Mouse (Mus musculus) adrenal gland, adult 8-10 months (tissue): ENCODE measurements around the gene Lrguk. TPM values are rescaled to one million over a fixed set of nuclear protein-coding genes. Genes with fewer than 3 reads are reported as not detected.

Experiments
- DNase-seq: peaks from one replicate; pipeline ENCODE4 v3.0.0; 2022
- total RNA-seq, 4 experiments: library from RNA; stranded (reverse); gene quantifications; 2 replicates each; pipeline ENCODE4 v1.2.4; 2022

Lrguk gene
- total RNA-seq, 4 experiments from 2014 or later, result 0.63 to 1.7 (median 1.1) TPM

DNA sequence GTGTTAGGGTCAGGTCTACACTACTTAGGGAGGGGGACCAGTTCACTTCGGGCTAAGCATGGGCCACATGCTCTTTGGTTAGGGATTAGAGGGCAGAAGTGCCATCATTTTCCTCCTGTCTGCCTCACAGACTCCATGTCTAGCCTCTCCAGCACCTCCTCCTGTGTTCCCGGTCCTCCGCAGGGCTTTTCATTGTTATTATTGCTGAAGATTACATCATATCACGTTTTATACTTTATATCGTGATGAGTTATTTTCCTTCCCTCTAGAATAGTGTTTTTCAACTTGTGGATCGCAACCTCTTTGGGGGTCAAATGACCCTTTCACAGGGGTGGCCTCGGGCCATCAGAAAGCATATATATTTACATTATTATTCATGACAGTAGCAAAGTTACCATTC is 37.5 kb downstream of the Lrguk start:
- no peak for DNase-seq

- no peak for DNase-seq
These were observed 38.0 kb downstream of the Lrguk start for GRCm38 (mm10) chr6:34067271-34067670.

GRCm38 (mm10) chr6:34071936-34072335 is 42.7 kb downstream of the Lrguk start:
- no peak for DNase-seq

DNA sequence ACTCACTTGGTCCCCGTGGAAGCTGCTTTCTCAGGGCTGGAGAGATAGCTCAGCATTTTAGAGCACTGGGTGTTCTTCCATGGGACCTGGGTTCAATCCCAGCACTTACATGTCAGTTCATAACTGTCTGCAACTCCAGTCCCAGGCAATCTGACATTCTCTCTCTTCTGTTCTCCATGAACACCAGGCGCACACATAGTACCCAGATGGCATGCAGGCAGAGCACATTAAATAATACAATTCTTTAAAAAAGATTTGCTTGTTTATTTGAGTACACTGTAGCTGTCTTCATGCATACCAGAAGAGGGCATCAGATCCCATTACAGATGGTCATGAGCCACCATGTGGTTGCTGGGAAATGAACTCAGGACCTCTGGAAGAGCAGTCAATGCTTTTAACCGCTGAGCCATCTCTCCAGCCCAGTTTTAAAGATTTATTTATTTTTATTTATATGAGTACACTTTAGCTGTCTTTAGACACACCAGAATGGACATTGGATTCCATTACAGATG is 44.7 kb downstream of the Lrguk start:
- DNase-seq, result no peak

DNA sequence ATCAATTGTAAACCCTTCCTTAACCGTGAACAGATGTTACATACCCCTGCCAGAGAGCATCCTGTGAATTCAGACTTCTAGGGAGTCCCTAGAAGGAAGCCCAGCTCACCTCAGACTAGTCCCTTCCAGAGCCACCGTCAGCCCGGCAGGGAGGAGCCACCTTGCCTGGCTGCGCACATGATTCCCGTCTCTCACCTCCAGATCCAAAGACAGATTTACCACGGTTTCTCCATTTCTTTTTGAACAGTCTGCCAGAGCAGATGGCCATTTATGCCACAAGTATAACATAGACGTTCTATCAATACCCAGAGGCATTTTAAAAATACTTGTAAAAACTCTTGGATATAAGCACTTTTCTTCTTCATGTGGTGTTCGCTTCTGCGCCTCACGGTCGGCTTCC is 46.3 kb downstream of the Lrguk start:
- DNase-seq, result no peak

DNA sequence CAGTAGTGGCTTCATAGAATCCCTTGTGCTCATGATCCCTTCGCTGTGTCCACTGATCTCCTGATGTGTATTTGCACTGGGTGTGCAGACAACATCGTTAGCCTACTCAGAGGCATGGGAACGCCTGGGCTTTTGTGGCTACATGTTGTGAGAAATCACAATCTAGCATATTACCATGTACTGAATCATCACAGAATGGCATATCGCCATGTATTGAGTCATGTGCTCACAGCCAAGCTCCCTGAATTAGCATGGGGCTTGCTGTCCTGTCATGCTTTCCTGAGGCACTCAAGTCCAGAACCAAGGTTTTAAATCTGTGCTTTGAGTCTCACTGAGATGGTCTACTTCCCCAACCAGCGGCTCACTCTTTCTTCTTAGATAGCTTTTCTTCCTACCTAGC is 54.2 kb downstream of the Lrguk start:
- no peak for DNase-seq

DNA sequence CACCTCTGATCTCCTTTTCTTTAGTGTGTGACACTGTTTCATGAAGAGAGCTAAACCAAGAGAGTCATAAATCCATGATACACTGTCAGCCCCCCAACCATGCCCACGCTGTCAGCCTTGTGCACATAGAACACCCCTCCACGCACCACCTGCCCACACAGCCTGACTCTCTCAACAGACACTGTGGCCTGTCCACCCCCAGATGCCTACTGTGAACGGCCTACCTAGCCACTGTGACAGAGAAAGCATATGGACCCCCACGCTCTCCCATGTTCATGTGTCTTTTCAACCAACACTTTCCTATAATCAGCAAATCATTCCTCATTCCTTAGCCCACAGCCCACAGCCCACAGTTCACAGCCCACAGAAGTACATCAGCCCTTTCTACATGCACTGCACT is 58.5 kb downstream of the Lrguk start:
- DNase-seq, result no peak

DNA sequence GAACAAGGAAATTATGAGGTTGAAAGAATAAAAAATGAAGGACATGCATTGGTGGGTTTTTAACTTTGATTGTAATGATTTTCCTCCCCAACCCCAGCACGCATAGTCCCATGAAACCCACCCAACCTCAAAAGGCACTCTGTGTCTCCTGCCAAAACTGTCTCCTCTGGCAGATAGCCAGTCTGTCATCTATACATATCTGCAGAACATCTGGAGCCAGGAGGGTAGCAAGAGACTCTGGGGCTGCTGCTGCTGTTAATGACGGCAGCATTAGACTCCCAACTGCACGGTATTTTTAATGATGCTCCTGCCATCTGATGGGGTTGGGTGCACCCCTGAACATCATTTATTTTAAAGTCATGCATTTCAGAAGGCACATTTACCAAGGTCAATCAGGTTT is 59.7 kb downstream of the Lrguk start:
- no peak for DNase-seq

GRCm38 (mm10) chr6:34091537-34091936 is 62.3 kb downstream of the Lrguk start:
- no peak for DNase-seq

- no peak for DNase-seq
These were observed 67.0 kb downstream of the Lrguk start for GRCm38 (mm10) chr6:34096274-34096673.

- DNase-seq, result no peak
These were observed 67.7 kb downstream of the Lrguk start for GRCm38 (mm10) chr6:34096905-34097304.

DNA sequence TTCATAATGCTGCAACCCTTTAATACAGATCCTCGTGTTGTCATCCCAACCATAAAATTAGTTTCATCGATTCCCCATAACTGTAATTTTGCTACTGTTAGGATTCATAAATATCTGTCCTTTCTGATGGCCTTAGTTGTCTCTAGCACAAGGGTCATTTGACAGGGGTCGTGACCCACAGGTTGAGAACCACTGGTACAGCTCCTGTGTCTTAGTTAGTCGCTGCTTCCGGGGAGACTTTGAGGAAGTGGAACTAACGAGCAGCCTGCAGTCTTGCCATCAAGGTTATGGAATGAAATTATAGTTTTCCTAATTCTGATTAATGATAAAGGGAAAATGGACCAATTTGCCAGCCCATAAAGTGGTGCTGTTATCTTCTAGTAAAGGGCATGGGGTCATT is 70.5 kb downstream of the Lrguk start:
- no peak for DNase-seq

DNA sequence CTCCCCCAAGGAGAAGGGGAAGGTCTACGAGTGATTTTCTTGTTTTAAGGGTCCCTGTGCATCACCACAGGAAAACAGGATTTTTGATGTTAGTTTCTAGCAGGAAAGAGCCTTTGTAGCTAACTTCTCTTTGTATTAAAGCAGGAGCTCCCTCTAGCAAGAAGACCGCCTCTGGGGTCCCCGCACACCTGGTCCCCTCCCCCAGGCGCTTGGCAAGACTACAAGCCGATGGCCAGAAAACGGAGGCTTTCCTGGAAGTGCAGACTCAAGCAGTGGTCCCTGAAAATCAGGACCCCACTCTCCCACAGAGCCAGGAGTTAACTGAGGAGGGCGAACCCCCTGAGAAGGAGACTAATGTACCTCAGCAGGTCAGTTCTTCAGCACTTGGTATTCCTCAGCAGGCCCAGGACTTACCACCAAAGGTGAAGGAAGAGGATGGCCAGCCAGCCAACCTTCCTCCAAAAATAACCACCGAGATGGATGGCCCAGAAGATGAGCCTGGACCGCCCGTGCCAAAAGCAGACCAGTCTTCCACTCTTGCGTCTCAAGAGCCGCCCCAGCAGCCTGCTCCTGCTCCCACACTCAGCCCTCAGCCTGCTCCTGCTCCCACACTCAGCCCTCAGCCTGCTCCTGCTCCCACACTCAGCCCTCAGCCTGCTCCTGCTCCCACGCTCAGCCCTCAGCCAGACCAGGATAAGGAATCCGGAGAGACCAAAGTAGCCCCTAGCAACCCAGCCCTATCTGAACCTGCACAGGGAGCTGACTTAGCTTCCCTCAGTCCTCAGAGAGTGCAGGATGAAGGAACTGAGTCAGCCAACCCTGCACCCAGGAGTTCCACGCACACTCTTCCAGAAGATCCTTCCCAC is 72.5 kb downstream of the Lrguk start:
- no peak for DNase-seq

DNA sequence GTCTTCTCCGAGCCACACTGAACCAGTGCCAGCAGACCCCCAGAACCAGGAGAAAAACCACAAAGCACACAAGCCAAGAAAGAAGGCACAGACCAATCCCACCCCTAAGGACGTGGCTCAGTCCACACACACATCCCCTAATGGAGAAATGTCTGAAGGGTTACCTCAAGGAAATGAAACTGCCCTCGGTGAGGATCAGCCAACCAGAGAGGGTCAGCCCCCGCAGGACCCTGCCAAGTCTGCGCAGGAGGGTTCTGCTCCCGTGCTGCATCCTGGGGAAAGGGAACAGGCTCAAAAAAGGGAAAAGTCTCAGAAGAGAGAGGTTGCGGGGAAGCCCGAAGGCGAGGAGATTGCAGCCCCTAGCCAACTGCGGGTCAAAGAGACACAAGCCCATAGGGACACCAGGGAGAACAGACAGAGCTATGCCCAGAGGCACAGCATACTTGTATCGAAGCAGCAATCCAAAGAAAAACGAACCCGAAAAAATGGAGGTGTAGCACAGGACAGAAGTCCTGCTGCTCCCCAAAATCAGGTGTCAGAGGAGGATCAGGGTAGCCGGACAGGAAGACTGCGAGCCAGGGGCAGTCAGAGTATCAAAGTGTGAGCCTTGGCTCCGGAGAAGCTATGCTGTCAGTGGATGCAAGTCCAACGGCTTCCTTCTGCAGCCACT is 74.1 kb downstream of the Lrguk start:
- DNase-seq, result no peak

DNA sequence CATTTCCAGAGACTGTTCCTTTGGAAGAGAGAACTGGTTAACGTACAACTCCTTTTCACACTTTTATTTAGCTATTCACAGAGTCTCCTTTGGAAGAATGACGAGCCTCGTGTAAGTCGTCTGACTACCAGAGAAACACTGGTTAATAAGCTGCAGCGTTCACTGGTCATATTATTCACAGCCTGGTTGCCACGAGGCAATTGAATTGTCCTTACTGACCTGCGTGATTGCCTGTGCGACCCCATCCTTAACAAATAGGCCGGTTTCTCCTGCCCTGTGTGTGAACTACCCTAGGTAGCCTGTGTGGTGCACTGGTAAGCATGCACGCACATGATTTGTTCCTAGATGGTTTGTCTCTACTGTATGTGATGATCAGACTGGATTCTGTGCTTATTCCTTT is 81.3 kb downstream of the Lrguk start:
- no peak for DNase-seq

DNA sequence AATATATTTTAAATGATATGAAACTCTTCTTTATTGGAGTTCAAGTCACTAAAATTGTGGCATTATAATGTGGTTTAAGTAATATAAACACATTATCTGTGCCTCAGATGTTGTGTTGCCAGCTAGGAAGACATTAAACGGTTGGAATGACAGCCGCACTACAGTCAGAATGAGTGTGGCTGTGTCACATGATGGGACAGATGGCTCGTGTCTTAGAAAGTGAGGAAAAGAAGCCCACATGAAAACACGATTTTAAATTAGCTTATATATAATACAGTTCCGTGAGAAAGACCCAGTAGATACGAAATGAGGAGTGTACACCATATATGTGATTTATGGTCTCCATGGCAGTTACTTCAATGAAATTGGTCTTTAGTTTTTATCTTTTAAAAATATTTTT is 82.2 kb downstream of the Lrguk start:
- no peak for DNase-seq

DNA sequence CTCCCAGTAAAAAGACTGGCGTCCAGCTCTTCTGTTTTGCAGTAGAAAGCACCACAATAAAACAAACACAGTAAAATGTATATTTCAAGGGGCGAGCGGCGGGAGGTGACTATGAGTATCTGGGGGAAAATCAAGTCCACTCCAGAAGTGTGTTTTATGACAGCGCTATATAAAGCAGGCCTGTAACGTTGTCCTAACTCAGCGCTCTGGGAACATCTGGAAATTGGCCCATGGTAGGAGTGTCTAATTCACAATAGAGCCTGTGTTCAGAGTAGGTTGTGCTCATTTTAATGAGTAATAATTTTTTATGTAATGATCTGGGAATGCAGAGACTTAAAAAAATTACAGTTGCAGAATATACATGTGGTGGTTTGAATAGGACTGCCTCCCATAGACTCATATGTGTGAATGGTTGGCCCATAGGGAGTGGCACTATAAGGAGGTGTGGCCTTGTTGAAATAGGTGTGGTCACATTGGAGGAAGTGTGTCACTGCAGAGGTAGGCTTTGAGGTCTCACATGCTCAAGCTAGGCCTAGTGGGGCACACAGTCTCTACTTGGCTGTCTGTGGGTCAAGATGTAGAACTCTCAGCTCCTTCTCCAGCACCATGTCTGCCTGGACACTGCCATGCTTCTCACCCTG is 87.7 kb downstream of the Lrguk start:
- DNase-seq, result no peak

- DNase-seq, result no peak
These were observed 95.2 kb downstream of the Lrguk start for GRCm38 (mm10) chr6:34124401-34124800.

- DNase-seq, result no peak
These were observed 100.0 kb downstream of the Lrguk start for GRCm38 (mm10) chr6:34129261-34129660.

- no peak for DNase-seq
These were observed 103.1 kb downstream of the Lrguk start for GRCm38 (mm10) chr6:34132391-34132790.

DNA sequence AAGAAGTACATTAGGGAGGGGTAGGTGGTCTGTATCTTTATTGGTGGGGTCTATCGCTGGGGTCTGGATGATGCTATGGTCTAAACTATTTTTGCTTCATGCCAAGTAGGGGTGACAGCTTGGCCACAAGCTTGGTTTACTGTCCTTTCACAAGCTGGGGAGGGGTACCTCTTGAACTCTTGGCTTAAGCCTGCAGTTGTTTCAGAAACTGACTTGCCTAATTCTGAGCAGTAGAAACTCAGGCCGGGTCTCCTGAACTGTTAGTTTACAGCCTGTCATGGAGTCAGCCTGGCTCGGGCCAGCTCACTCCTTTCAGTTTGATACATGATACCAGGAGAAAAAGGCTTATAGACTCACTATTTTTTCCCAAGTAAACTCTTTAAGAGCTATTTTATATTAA is 109.1 kb downstream of the Lrguk start:
- DNase-seq, result no peak

DNA sequence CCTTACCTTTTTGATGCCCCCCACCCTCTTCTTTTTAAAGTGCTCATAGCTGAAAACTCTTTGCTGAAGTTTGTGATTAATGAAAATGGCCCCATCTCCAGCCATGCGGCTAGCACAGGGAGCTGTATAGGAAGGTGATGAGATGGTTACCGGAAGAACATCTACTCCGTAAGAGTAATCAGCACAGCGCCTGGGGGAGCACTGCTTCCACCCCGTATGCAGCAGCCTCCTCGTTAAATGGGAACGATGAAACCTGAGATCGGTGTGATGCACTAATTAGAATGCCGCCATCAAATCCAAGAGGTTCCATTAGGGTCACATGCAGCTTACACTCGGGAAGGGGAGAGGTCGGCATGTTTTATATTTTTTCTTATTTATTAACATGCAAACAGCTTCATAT is 113.7 kb downstream of the Lrguk start:
- DNase-seq, result no peak

- DNase-seq, result no peak
These were observed 116.8 kb downstream of the Lrguk start for GRCm38 (mm10) chr6:34146042-34146441.
